Mouse (Mus musculus): ENCODE measurements around the gene Cfap70. TPM values are rescaled to one million over a fixed set of nuclear protein-coding genes. Genes with fewer than 3 reads are reported as not detected.

The Cfap70 gene
- total and polyA plus RNA-seq, 3 experiments, result 0.11 TPM; not detected in 2

GRCm38 (mm10) chr14:20486031-20486430, 34.0 kb upstream of the Cfap70 start:
- no peak for TF ChIP-seq GABPA (IDR thresholded peaks at IDR 0.05; ENCODE audit: low read depth, low read length)
- no peak for TF ChIP-seq ETS1 (IDR thresholded peaks at IDR 0.05; ENCODE audit: low read depth, low read length)
- TF ChIP-seq POLR2A (IDR thresholded peaks at IDR 0.05; ENCODE audit: control insufficient read depth in 1 of 2, insufficient read depth in 1 of 2, low read depth in 1 of 2, low read length in 2 of 2, poor library complexity in 1 of 2), result no peak
- no peak for TF ChIP-seq SMC3 (IDR thresholded peaks at IDR 0.05; ENCODE audit: low read depth, low read length)
- TF ChIP-seq MYB (IDR thresholded peaks at IDR 0.05; ENCODE audit: low read depth, low read length), result no peak
- TF ChIP-seq EP300 (IDR thresholded peaks at IDR 0.05; ENCODE audit: low read depth in 1 of 2, low read length in 2 of 2), result no peak
- no peak for TF ChIP-seq MAZ (IDR thresholded peaks at IDR 0.05; ENCODE audit: low read depth, low read length)
- no peak for TF ChIP-seq CHD2 (IDR thresholded peaks at IDR 0.05; ENCODE audit: low read length)
- no peak for TF ChIP-seq ZNF384 (IDR thresholded peaks at IDR 0.05; ENCODE audit: low read depth, low read length)
- no peak for TF ChIP-seq ZKSCAN1 (IDR thresholded peaks at IDR 0.05; ENCODE audit: low read depth, low read length)
- no peak for TF ChIP-seq ZMIZ1 (IDR thresholded peaks at IDR 0.05; ENCODE audit: low read depth, low read length)
- no peak for TF ChIP-seq SIN3A (IDR thresholded peaks at IDR 0.05; ENCODE audit: low read length)
- H3K36me3 ChIP-seq (ENCODE audit: control insufficient read depth in 1 of 2, insufficient read depth in 2 of 2, low read length in 2 of 2), result peaks cover 0 to 19% of the 10 kb centered on the region in 2 experiments; a peak in 2 of 4 replicates
- no peaks in the 10 kb centered on the region for H3K27me3 ChIP-seq (ENCODE audit: control insufficient read depth in 1 of 2, insufficient read depth in 2 of 2, low read length in 2 of 2)
- H3K9me3 ChIP-seq (replicated peaks; ENCODE audit: insufficient read depth, low read length), result no peaks in the 10 kb centered on the region
- H3K9ac ChIP-seq (ENCODE audit: control insufficient read depth, low read depth, low read length, poor library complexity, severe bottlenecking), result no peak overlapping the region
- no peaks in the 10 kb centered on the region for H3K79me2 ChIP-seq (ENCODE audit: control insufficient read depth, insufficient read depth, low read length, poor library complexity)
- H3K4me1 ChIP-seq (ENCODE audit: control insufficient read depth in 1 of 2, insufficient read depth in 2 of 2, low read length in 2 of 2), result peaks cover 6 to 7% of the 10 kb centered on the region in 2 experiments
- no peak overlapping the region for H3K27ac ChIP-seq (ENCODE audit: control insufficient read depth, low read depth, low read length)
- H3K4me3 ChIP-seq (ENCODE audit: control insufficient read depth in 1 of 2, insufficient read depth in 1 of 2, low read depth in 2 of 2, low read length in 2 of 2), result no peak overlapping the region
- DNase-seq (ENCODE audit: low read depth, low spot score), result no peak

DNA sequence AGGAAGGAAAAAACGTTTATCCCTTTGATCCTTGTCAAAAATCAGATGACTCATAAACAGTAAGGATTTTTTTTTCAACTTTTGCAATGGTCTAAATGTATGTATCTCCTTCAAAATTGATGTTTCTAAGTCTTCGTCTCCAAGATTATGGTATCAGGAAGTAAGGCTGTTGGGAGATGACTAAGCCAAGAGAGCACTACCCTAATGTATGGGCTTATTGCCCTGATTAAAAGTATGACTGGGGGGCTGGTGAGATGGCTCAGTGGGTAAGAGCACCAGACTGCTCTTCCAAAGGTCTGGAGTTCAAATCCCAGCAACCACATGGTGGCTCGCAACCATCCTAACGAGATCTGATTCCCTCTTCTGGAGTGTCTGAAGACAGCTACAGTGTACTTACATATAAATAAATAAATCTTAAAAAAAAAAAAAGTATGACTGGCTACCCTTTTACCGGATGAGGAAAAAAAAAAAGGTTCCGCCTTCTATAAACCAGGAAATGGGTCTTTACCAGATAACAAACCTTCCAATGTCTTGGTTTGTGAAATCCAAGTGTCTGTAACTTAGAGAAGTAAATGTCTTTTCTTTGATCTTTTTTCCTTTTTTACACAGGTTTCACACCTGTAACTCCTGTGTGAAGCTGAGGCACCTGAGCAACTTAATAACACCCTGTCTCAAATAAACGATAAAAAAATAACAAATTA, 30.2 kb upstream of the Cfap70 start:
- H3K4me1 ChIP-seq (ENCODE audit: control insufficient read depth in 1 of 2, insufficient read depth in 2 of 2, low read length in 2 of 2), result peaks cover 15 to 20% of the 10 kb centered on the region in 2 experiments
- no peak overlapping the region for H3K4me3 ChIP-seq (ENCODE audit: control insufficient read depth in 1 of 2, insufficient read depth in 1 of 2, low read depth in 2 of 2, low read length in 2 of 2)
- peak; percentile 64 for DNase-seq (ENCODE audit: low read depth, low spot score)
- H3K9ac ChIP-seq (ENCODE audit: control insufficient read depth, low read depth, low read length, poor library complexity, severe bottlenecking), result no peak overlapping the region
- H3K36me3 ChIP-seq (ENCODE audit: control insufficient read depth in 1 of 2, insufficient read depth in 2 of 2, low read length in 2 of 2), result peaks cover 0 to 36% of the 10 kb centered on the region in 2 experiments; a peak in 2 of 4 replicates
- H3K9me3 ChIP-seq (replicated peaks; ENCODE audit: insufficient read depth, low read length), result no peaks in the 10 kb centered on the region
- no peaks in the 10 kb centered on the region for H3K27me3 ChIP-seq (ENCODE audit: control insufficient read depth in 1 of 2, insufficient read depth in 2 of 2, low read length in 2 of 2)
- peaks cover 11% of the 10 kb centered on the region for H3K79me2 ChIP-seq (ENCODE audit: control insufficient read depth, insufficient read depth, low read length, poor library complexity)
- H3K27ac ChIP-seq (ENCODE audit: control insufficient read depth, low read depth, low read length), result peak overlapping the region; percentile 12; the same call in 1 of the 2 replicates
- TF ChIP-seq ZC3H11A (IDR thresholded peaks at IDR 0.05; ENCODE audit: low read depth, low read length) (no peak), EP300 (IDR thresholded peaks at IDR 0.05; ENCODE audit: low read depth in 1 of 2, low read length in 2 of 2) (no peak), ZNF384 (IDR thresholded peaks at IDR 0.05; ENCODE audit: low read depth, low read length) (peak; percentile 90), USF2 (IDR thresholded peaks at IDR 0.05; ENCODE audit: borderline replicate concordance in 1 of 2, insufficient read depth in 1 of 2, low read depth in 1 of 2, low read length in 2 of 2) (no peak), MYC (IDR thresholded peaks at IDR 0.05; ENCODE audit: low read depth, low read length) (no peak), E2F4 (IDR thresholded peaks at IDR 0.05; ENCODE audit: borderline replicate concordance, low read depth, low read length) (no peak), CTCF (IDR thresholded peaks at IDR 0.05 in 2 of 3, conservative IDR thresholded peaks at IDR 0.05 in 1 of 3; ENCODE audit: control insufficient read depth in 1 of 3, insufficient read depth in 1 of 3, low read depth in 2 of 3, low read length in 3 of 3, poor library complexity in 1 of 3, severe bottlenecking in 1 of 3) (no peak), ZKSCAN1 (IDR thresholded peaks at IDR 0.05; ENCODE audit: low read depth, low read length) (no peak), RAD21 (IDR thresholded peaks at IDR 0.05; ENCODE audit: low read depth, low read length) (no peak), POLR2A (IDR thresholded peaks at IDR 0.05; ENCODE audit: control insufficient read depth in 1 of 2, insufficient read depth in 1 of 2, low read depth in 1 of 2, low read length in 2 of 2, poor library complexity in 1 of 2) (no peak), TAL1 (IDR thresholded peaks at IDR 0.05; ENCODE audit: low read length) (no peak), USF1 (IDR thresholded peaks at IDR 0.05; ENCODE audit: low read depth, low read length) (no peak), MAX (IDR thresholded peaks at IDR 0.05; ENCODE audit: low read length) (no peak), HCFC1 (IDR thresholded peaks at IDR 0.05; ENCODE audit: low read depth, low read length) (0 out of 2 replicates have a peak, but pooled peaks have one; percentile 36), MAZ (IDR thresholded peaks at IDR 0.05; ENCODE audit: low read depth, low read length) (no peak), TBP (IDR thresholded peaks at IDR 0.05; ENCODE audit: low read depth, low read length) (peak; percentile 96), NELFE (IDR thresholded peaks at IDR 0.05; ENCODE audit: low read depth, low read length) (no peak), MAFK (IDR thresholded peaks at IDR 0.05; ENCODE audit: borderline replicate concordance, low read depth, low read length) (no peak), POLR2AphosphoS5 (IDR thresholded peaks at IDR 0.05; ENCODE audit: borderline replicate concordance, low read depth, low read length) (no peak), SIN3A (IDR thresholded peaks at IDR 0.05; ENCODE audit: low read length) (no peak), UBTF (IDR thresholded peaks at IDR 0.05; ENCODE audit: borderline replicate concordance, insufficient read depth, low read depth, low read length) (no peak), GATA1 (IDR thresholded peaks at IDR 0.05; ENCODE audit: low read depth, low read length) (peak; percentile 53; the same call in 1 of the 2 replicates), TCF12 (IDR thresholded peaks at IDR 0.05; ENCODE audit: low read depth, low read length) (no peak), KAT2A (conservative IDR thresholded peaks at IDR 0.05; ENCODE audit: low read depth, low read length) (no peak)
